ENCODE assay signal across 8 mouse cellular contexts in genomic region chr13:83654889-83655769, GRCm38 (mm10).
A peak's percentile ranks its signal among the peaks of the same experiment; 100 is the strongest.
DNase-seq lines count a peak whose midpoint lies in the region; ATAC-seq and TF ChIP-seq lines count a peak whose summit lies in the region.

No protein-coding gene starts in this region.

- no peak for TF ChIP-seq EP300 in stomach, postnatal 0 days (optimal IDR thresholded peaks at IDR 0.05)

- H3K9me3 ChIP-seq in heart, embryonic 11.5 days (replicated peaks; ENCODE audit: control insufficient read depth, low read length): no peaks in the 10 kb centered on the region
- H3K9me3 ChIP-seq in liver, embryonic 11.5 days (ENCODE audit: control insufficient read depth, low read length): no peaks in the 10 kb centered on the region
- no peaks in the 10 kb centered on the region for H3K9me3 ChIP-seq in stomach, postnatal 0 days (ENCODE audit: control insufficient read depth, low read length)

- H3ac ChIP-seq in C2C12 (ENCODE audit: control insufficient read depth, insufficient read length, low read depth): no peak overlapping the region

- peak; percentile 30 for TF ChIP-seq CTCF in C2C12 (IDR thresholded peaks at IDR 0.05; ENCODE audit: control insufficient read depth, insufficient read depth, insufficient read length)
- peak; percentile 19; the same call in 1 of the 2 replicates for TF ChIP-seq CTCF in bone marrow, adult 2 months (IDR thresholded peaks at IDR 0.05; ENCODE audit: control insufficient read depth, insufficient read depth, low read length)
- peak; percentile 92 for TF ChIP-seq CTCF in stomach, postnatal 0 days (IDR thresholded peaks at IDR 0.05; ENCODE audit: low read depth)

- peak; percentile 60; the same call in 1 of the 2 replicates for ATAC-seq in erythroblast, adult 5-6 weeks (replicated peaks; ENCODE audit: low FRiP score, poor library complexity, severe bottlenecking)
- 0 out of 2 replicates have a peak, but pooled peaks have one; percentile 35 for ATAC-seq in heart, embryonic 11.5 days (replicated peaks; ENCODE audit: insufficient number of reproducible peaks, low FRiP score, low TSS enrichment)
- ATAC-seq in liver, embryonic 11.5 days (replicated peaks; ENCODE audit: low FRiP score): peak; percentile 46; the same call in 1 of the 2 replicates
- 0 out of 2 replicates have a peak, but pooled peaks have one; percentile 40 for ATAC-seq in stomach, postnatal 0 days (ENCODE audit: low FRiP score, low TSS enrichment)

- 52% methylated on average over 8 of the region's 8 CpGs for WGBS in bone marrow, adult 2 months
- WGBS in heart, embryonic 11.5 days (ENCODE audit: insufficient replicate concordance): 41% methylated on average over 8 of the region's 8 CpGs
- 52% methylated on average over 8 of the region's 8 CpGs for WGBS in liver, embryonic 11.5 days
- 29% methylated on average over 8 of the region's 8 CpGs for WGBS in stomach, postnatal 0 days

- H3K36me3 ChIP-seq in C2C12 (ENCODE audit: control insufficient read depth, insufficient read depth): no peaks in the 10 kb centered on the region
- 0 out of 2 replicates have a peak, but pooled peaks cover 2% of the 10 kb centered on the region for H3K36me3 ChIP-seq in heart, embryonic 11.5 days (ENCODE audit: control insufficient read depth, insufficient read depth, low read length)
- H3K36me3 ChIP-seq in liver, embryonic 11.5 days (ENCODE audit: control insufficient read depth, insufficient read depth, low read length): no peaks in the 10 kb centered on the region
- no peaks in the 10 kb centered on the region for H3K36me3 ChIP-seq in stomach, postnatal 0 days (ENCODE audit: control insufficient read depth, insufficient read depth, low read length)

- no peak overlapping the region for H3K27ac ChIP-seq in bone marrow, adult 2 months (ENCODE audit: control insufficient read depth, insufficient read depth, low read depth, low read length, poor library complexity)
- no peak overlapping the region for H3K27ac ChIP-seq in heart, embryonic 11.5 days (ENCODE audit: low read depth, low read length)
- no peak overlapping the region for H3K27ac ChIP-seq in liver, embryonic 11.5 days (ENCODE audit: low read depth, low read length)
- H3K27ac ChIP-seq in stomach, postnatal 0 days (replicated peaks): no peak overlapping the region

- no peak overlapping the region for H3K9ac ChIP-seq in heart, embryonic 11.5 days (ENCODE audit: low read depth, low read length)
- no peak overlapping the region for H3K9ac ChIP-seq in liver, embryonic 11.5 days (ENCODE audit: low read depth, low read length)
- H3K9ac ChIP-seq in stomach, postnatal 0 days (ENCODE audit: low read length): no peak overlapping the region

- no peak for TF ChIP-seq POLR2A in bone marrow, adult 2 months (IDR thresholded peaks at IDR 0.05; ENCODE audit: borderline replicate concordance, control insufficient read depth, low read depth, low read length)

- peak; percentile 92 for DNase-seq in kidney, postnatal 10 days
- DNase-seq in liver, embryonic 11.5 days (ENCODE audit: low spot score): peak; percentile 68
- DNase-seq in neural tube, embryonic 10.5 days (ENCODE audit: extremely low spot score, low spot score): peak; percentile 85
- DNase-seq in stomach, postnatal 0 days (ENCODE audit: low spot score): peak; percentile 82

- H3K4me2 ChIP-seq in heart, embryonic 11.5 days: no peak overlapping the region
- no peak overlapping the region for H3K4me2 ChIP-seq in liver, embryonic 11.5 days
- H3K4me2 ChIP-seq in stomach, postnatal 0 days (replicated peaks; ENCODE audit: low read depth): no peak overlapping the region

- no peaks in the 10 kb centered on the region for H3K79me2 ChIP-seq in C2C12 (ENCODE audit: control insufficient read depth, insufficient read depth)

- no peak overlapping the region for H3K4me3 ChIP-seq in C2C12 (ENCODE audit: insufficient read depth, poor library complexity, severe bottlenecking)
- H3K4me3 ChIP-seq in bone marrow, adult 2 months (replicated peaks; ENCODE audit: control insufficient read depth, low read depth, low read length): no peak overlapping the region
- no peak overlapping the region for H3K4me3 ChIP-seq in heart, embryonic 11.5 days (ENCODE audit: low read depth, low read length)
- no peak overlapping the region for H3K4me3 ChIP-seq in liver, embryonic 11.5 days (ENCODE audit: low read depth, low read length)
- no peak overlapping the region for H3K4me3 ChIP-seq in stomach, postnatal 0 days (ENCODE audit: low read depth, low read length)

- H3K27me3 ChIP-seq in C2C12 (ENCODE audit: control insufficient read depth, insufficient read depth, insufficient read length): no peaks in the 10 kb centered on the region
- no peaks in the 10 kb centered on the region for H3K27me3 ChIP-seq in heart, embryonic 11.5 days (ENCODE audit: control insufficient read depth, insufficient read depth, low read length)
- H3K27me3 ChIP-seq in liver, embryonic 11.5 days (replicated peaks; ENCODE audit: control insufficient read depth, insufficient read depth, low read length): no peaks in the 10 kb centered on the region
- H3K27me3 ChIP-seq in stomach, postnatal 0 days (ENCODE audit: control insufficient read depth, insufficient read depth, low read length): no peaks in the 10 kb centered on the region

- H3K4me1 ChIP-seq in bone marrow, adult 2 months (ENCODE audit: control insufficient read depth, insufficient read depth, low read length): no peaks in the 10 kb centered on the region
- no peaks in the 10 kb centered on the region for H3K4me1 ChIP-seq in heart, embryonic 11.5 days (ENCODE audit: control insufficient read depth, insufficient read depth, low read length)
- no peaks in the 10 kb centered on the region for H3K4me1 ChIP-seq in liver, embryonic 11.5 days (replicated peaks; ENCODE audit: control insufficient read depth, insufficient read depth, low read length)
- H3K4me1 ChIP-seq in stomach, postnatal 0 days (replicated peaks; ENCODE audit: control insufficient read depth, insufficient read depth): no peaks in the 10 kb centered on the region

- H3K79me3 ChIP-seq in C2C12 (ENCODE audit: low read depth): no peaks in the 10 kb centered on the region

TF ChIP-seq in C2C12, 6 proteins besides CTCF, POLR2A, EP300 and RAD21:
- TF ChIP-seq USF1 (IDR thresholded peaks at IDR 0.05; ENCODE audit: low read depth): no peak
- no peak for TF ChIP-seq MAX (IDR thresholded peaks at IDR 0.05)
TF ChIP-seq in C2C12: peak in this region for 0.

Comparison
In these comparisons a context has a peak if more than half of its experiments do, and no peak if none do; other contexts are left out.
1. CTCF ChIP-seq: peak in every context shown above with its lines; median percentile 92 in stomach, postnatal 0 days; 30 in C2C12; 19 in bone marrow, adult 2 months.